Mouse (Mus musculus) heart, adult 18-20 months (tissue): ENCODE results near the gene Eif2d. TPM values are rescaled to one million over a fixed set of nuclear protein-coding genes. Genes with fewer than 3 reads are reported as not detected.
"Not testable (repeated sequence)": the region's sequence is repeated elsewhere in the genome, so short reads cannot be mapped to it uniquely, and the experiment has no call there.

Source experiments
- DNase-seq, 2 experiments: peaks; one replicate each; pipeline ENCODE4 v3.0.0; 2021 to 2022; ENCODE audit warnings: mixed read lengths in 1 of 2
- total RNA-seq, 2 experiments: library from RNA; stranded (reverse); gene quantifications; 2 replicates each; pipeline ENCODE4 v1.2.3; 2021

Gene Eif2d
- total RNA-seq, 2 experiments from 2014 or later: 31.4 to 34.1 TPM

DNA sequence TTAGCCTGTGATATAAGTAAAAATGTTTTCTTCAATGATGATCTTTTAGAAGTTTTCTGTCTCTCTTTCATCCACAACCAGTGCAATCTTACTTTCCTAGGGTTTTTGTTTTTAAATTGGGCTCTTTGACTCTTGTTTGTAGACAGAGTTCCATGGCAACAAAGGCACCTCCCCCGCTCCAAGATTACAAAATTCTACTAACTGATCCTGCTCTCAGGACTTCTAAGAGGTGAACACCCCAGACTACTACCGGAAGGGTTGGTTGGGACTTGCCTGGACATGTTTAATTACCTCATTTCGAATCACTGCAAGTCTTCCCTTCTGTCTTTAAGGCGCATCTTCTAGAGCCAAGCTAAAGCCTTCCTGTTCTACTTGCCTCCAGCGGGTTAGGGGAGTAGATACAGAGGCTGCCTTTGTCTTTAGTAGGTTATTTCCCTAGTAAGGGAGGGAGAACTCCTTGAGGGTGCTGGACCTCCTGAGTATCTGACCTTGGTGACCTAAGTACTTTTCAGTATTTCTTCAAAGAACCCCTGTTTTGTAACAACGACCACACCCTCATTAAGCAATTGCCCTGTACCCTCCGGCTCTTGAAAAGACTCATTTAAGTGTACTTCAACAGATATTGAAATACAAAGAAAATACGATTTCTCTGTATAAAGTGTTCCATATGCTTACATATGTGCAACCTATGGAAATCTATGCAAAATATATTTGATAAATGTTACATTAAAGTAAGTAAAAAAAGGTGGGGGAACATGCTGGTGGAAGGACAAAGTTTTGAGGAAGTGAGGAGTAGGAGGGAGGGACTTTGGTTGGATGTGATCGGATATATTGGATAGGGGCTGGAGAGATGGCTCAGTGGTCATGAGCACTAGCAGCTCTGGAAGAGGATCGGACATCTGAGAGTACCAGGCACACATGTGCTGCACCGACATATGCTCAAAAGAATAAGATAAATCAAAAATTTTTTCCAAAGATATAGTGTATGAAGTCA lies 13.6 kb upstream of the Eif2d start:
- peak in 1 of 2 experiments; percentile 36 for DNase-seq

DNA sequence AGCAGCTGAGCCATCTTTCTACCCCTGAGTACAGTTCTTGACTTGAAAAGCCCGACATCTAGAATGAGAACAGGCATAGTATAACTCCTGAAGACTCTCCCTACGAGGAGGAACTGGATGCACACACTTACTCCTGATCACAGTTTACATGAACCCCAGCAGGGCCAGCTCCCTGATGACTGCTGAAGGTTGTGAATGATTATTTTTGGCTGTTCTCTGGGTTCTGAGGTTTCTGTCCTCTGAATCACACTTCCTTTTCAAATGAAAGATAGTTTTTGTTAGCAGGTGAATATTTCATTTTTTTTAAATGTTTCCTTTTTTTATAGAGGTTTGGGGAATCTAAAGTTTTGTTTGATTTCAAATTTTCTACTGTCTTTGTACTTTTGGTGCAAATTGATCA lies 11.5 kb upstream of the Eif2d start:
- no peak for DNase-seq

DNA sequence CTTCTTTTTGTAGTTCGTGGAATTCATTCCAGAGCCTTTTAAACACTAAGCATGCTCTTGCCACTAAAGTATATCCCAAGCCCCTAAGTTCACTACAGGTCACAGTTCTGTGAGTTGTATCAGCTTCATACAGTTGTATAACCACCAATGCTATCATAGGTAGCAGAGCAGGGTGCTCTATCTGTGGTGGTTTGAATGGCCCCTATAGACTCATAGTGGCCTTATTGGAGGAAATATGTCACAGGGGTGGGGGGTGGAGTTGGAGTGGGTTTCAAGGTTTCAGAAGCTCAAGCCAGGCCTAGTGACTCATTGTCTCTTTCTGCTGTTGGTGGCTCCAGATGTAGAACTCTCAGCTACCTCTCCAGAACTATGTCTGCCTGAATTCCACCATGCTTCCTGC lies 10.5 kb upstream of the Eif2d start:
- no peak for DNase-seq

DNA sequence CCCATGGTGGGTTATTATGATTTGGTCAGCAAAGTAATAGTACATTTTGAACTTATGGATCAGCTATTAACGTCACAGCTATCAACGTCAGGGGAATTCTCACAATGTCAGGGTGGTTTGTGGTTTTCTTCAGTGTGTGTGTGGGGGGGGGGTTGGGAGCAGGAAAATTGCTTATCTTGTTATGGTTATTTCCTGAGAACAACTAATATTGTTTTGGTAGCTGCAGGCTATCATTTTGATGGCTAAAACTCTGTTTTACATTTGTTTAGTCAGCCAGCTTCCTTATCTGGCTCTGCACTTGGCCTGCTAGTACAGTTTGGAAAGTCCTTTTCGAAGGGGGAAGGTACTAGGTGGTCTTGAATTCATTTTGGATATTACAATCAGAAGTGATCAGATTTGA lies 7.8 kb upstream of the Eif2d start:
- not testable (repeated sequence) for DNase-seq

DNA sequence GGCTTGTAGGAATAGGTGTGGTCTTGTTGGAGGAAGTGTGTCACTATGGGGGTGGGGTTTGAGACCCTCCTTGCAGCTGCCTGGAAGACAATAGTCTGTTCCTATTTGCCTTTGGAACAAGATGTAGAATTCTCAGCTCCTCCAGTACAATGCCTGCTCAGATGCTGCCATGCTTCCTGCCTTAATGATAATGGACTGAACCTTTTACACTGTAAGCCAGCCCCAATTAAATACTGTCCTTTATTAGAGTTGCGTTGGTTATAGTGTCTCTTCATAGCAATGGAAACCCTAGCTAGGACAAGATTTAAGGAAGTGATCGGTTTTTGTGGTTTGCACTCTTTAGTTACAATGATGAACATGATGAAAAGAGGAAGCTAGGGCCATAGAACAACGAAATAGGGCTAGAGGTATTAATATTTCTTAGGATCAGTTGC lies 6.8 kb upstream of the Eif2d start:
- no peak for DNase-seq

DNA sequence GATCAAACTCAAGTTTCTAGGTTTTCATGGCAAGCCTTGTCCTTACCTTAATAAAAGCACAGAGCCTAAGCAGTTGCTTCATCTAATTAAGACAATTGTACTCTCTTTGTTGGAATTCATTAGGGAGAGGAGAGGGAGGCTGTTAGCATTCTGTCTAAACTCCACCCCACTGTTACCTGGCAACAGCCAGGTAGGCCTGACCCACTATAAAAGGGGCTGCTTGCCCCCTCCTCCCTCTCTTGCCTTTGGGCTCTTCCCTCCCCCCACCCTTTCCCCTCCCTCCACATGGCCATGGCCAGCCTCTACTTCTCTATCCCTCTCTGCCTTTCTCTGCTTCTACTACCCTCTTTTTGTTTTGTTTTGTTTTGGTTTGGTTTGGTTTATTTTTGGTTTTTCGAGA lies 3.5 kb upstream of the Eif2d start:
- no peak for DNase-seq

DNA sequence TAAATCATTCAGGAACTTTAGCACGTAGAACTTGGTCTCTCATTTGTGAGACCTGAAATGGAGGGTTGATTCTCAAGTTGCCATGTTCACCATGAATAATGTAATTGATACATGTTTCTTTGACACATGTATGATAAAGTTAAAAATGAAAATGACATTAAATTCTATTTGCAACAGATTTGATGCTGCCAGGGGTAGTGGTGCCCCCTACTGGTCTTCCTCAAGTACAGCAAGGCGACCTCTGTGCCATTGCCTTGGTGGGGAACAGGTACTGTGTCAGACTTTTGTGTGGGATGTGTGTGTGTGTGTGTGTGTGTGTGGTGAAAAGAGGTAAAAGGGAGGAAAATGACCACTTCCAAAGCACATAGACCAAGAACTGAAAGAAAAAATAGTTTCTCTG lies 2.5 kb downstream of the Eif2d start:
- DNase-seq: peak in 1 of 2 experiments; percentile 71

DNA sequence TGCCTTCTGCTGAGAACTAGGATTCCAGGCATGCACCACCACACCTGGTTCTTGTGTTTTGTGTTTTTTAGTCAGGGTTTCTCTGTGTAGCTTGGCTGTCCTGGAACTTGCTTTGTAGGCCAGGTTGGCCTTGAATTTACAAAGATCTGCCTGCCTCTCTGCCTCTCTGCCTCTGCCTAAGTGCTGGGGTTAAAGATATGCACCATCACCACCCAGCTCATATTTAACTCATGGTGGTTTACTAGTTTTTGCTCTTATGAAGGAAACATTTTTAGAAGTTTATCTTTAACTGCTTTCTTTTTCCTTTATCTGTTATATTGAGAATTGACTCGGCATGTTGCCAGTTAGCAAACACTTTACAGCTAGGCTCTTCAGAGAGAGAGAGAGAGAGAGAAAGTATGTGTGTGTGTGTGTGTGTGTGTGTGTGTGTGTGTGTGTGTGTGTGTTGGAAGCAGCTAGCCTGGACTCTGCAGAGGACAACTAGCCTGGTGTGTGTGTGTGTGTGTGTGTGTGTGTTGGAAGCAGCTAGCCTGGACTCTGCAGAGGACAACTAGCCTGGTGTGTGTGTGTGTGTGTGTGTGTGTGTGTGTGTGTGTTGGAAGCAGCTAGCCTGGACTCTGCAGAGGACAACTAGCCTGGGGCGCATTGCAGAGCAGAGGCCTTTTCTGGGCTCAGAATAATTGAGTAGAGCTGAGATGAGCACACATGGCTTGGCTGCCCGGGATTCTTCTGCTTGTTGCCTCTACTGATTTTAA lies 6.8 kb downstream of the Eif2d start:
- not testable (repeated sequence) for DNase-seq

DNA sequence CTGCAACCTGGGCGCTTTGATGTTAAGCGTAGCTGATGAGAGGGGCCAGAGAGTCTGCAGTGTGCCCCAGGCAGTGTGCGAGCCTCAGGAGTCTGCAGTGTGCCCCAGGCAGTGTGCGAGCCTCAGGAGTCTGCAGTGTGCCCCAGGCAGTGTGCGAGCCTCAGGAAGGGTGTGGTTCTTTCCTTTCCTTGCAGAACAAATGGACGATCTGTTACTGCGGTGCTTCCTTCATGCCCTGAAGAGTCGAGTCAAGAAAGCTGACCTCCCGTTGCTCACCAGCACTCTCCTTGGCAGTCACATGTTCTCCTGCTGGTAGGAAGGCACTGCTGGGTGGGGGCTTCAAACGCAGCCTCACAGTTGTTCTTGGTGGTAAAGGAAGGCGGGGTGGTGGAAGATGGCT lies 8.1 kb downstream of the Eif2d start:
- DNase-seq: peak in 1 of 2 experiments; percentile 50

DNA sequence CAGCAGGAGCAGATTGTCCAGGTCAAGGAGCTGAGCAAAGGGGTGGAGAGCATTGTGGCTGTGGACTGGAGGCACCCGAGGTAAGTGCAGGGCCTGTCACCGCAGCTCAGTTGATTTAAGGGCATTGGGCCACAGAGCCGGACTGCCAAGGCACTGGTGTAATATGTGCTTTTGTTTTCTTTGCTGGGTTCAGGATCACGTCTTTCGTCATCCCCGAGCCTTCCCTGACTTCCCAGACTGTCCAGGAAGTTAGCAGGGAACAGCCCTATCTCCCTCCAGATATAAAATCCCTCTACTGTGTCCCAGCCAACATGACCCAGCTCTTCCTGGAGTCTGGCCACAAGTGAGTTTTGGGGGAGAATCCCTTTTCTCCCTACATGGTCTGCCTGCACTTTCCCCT lies 11.4 kb downstream of the Eif2d start:
- DNase-seq: no peak

DNA sequence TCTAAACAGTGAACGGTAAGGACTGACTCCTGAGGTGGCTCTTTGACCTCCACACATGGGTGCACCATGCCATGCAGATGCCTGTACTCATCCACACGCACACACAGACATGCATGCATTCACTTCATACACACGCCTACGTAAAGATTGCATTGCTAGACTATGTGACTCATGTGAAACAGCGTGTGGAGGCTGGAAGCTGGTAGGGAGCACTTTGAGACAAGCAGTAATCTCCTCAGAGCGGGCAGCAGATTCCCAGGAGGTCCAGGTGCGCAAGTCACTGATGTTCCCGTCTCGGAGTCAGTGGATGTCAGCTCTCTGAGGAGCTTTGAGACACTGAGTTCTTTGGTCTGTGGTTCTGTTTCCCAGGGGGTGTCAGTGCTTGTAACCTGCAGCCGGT lies 14.6 kb downstream of the Eif2d start:
- DNase-seq: no peak

DNA sequence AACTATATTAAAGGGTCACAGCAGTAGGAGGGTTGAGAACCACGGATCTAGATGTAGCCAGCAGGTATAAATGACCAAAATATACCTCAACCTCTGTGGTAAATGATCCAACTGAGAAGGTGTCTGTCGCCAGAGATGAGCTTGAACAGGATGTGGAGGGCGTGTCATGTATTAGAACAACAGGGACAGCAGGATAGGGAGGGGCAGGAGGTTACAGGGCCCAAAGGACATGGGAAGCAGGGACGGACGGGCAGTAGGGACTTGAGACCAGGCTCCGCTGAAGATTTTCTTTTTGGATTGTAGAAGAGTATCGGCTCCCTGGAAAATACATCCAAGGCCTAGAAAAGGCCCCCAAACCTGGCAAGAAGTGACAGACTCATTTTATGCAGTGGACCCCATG lies 20.0 kb downstream of the Eif2d start:
- DNase-seq: peak; percentile 24 to 66

DNA sequence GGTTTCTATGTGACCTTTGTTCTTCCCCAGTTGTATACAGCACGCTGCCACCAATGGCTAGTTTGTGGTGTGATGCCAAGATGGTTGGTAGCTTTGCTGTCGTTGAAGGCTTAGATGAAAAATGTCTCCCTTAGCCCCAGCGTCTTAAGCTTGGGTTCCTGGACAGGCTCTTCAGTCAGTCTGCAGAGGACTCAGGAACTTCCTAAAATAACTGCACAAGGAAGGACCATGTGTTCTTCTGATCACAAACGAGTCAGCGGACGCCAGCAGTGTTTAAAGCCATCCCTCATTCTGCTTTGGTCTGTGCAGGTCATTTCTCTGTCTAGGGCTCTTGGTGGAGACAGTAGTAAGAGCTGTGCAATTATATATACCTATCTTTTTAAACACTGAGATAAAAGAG lies 20.8 kb downstream of the Eif2d start:
- DNase-seq: peak in 1 of 2 experiments; percentile 54

DNA sequence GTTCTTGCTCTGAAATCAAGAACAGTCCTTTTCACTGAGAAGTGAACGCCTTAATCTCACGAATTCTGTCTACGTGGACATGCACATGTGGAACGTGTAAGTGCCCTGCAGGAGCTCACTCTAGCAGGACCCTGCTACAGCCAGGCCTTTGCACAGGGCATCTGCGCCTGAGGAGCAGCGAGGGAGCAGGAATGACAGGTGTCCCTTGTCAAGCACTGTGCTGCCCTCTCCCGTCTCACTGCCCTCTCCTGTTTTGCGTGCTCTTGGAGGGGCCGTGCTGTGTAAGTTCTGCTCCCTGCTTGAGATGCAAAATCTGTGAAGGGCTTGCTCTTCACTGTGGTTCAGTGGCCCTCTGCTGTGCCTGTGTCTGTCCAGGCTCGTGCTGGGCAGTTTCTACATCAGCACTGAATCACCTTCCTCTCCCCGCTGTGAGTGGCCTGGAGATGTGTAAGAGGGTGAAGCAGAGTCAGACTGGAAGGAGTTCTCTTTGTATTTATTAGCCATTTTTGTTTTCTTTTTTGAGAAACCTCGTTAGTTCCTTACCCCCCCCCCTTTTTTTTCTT lies 21.4 kb downstream of the Eif2d start:
- no peak for DNase-seq

DNA sequence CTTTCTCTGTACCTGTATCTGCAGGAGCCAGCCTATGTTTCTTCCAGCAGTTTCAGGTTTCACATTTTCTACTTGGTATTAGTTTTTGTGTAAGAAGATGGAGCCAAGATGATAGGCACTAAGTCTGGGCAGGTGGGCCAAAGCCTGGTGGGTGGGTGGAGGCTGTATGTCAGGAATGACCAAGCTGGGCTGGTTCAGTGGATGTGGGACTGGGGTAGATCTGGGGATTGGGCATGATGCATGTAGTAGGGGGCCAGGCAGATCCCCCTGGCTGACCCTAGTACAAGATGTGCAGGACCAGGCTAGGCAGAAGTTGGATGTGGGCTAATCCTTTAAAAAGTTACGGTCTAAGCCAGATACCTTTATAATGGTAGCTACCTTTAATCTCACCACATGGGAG lies 22.2 kb downstream of the Eif2d start:
- no peak for DNase-seq

DNA sequence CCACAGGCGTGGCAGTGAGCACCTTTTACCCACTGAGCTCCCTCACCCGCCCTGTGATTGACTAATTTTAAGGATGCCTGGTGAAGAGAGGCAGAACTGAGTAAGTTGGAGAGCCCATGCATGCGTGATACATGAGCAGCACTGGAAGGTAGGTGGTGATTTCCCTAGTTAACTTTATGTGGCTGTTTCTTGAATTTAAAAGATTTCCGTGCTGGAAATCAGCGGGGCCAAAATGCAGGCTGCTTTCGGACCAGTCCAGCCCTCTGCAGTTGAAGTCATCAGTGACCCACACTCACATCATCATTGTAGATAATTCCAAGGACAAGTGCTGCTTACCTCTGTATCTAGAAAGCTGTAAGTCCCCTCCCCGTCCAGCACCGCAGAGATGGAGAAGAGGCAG lies 22.8 kb downstream of the Eif2d start:
- no peak for DNase-seq

DNA sequence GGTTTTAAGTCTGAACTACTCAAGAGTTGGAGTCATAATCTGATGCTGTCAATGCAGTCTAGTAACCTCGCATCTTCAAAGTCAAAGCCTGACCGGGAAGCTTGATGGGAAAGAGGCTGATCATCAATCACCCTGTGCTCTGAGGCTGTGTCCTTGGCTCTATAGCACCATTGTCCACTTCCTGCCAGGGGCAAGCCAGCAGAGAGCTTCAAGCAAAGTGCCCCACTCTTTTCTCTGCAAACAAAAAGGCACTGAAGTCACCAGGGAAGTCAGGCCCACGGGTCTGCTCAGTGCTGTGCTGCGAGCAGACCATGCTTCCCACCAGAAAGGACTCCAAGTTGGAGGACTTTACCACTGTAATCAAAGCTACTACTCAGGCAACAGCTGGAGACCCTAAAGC lies 24.3 kb downstream of the Eif2d start:
- no peak for DNase-seq

DNA sequence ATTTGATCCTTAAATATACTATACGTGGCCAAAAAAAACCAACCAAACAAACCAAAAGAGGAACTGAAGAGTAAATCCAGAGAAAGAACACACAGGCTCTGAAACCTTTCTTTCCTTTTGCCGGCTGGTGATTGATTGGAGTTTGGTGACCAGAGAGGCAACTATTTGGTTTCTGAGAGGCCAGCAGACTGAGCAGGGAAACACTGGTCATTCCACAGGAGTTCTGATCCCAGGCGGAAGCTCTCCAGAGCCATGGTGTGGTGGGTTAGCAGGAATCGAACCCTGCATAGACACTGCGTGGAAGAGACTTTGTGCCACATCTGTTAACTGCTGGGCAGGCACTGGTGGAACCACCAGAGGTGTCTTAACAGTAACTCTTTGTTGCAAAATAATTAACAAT lies 25.1 kb downstream of the Eif2d start:
- DNase-seq: no peak

DNA sequence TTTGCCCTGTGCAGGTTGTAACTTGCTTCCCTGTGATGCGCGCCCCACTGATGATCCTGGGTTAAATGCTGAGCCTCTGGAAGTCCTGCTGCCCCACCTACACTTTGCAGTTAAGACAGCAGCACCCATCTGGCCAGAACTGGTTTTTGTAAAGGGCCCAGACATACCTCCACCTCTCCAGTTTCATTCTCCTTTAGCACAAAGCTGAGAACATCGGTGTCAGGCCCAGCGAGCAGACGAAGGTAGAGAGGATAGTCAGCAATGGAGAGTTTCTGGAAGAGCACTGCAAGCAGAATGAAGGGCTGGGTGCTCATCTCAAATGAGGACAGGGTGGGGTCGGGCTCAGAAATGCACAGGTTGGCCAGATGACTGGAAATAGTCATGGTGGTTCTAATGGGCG lies 27.4 kb downstream of the Eif2d start:
- no peak for DNase-seq

DNA sequence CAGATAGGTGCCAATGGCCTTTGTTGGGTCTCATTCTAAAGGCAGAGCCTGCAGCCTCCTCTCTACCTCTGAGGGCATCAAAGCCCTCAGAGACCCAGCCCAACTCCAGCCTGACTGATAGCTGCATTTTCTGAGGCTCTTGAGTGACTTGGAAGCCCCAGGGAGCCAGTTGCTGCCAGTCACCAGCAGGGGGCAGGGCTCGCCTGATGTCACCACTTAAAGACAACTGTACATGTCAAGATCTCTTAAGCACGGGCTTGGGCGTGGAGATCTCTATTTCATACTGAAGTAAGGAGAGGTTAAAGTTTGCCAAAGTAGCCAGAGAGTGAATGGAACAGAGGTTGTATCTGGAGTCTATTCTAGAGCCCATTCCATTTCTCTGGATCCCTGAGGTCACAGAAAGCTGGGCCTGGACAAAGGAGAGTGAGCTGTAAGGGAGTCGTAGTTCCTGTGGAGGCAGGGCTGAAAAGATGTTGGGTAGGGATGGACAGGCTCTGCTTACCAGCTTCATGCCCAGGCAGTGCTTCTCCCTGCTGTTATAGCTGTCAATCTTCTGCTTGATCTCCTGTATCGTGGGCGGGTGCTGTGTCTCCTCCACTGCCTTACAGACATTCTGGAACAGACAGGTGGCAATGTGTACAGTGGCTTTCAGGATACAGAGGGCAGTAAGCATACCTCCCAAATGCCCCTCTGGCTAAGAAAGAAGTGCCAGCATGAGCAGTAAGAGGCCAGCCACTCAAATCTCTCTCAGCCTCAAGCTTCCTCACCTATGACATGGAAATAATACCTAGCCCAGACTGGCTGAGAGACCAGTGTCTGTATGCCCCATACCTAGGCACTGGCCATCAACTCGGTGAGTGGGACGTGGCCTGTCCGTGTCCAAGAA lies 28.9 kb downstream of the Eif2d start:
- peak; percentile 77 to 90 for DNase-seq

DNA sequence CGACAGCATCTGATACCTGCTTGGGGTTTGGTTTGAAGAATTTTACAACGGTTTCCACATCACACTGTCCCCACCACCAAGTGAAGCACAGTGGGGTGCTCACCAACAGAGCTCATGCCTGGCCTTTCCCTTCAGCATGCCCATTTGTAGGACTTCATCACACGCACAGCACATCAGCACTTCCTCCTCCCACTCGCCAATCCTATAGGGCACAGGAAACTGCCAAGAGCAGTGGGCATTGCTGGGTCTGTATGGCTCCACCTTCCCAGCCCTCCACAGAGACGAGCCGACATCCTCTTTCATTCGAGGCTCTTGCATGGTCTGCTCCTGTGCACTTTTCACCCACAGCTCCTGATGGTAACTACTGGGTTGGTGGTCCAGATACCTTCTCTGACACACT lies 30.2 kb downstream of the Eif2d start:
- no peak for DNase-seq
